7 mouse cellular contexts compared by ENCODE assay signal in genomic region chr12:89049279-89049678, GRCm38 (mm10).
DNase-seq lines count a peak whose midpoint lies in the region; ATAC-seq lines count a peak whose summit lies in the region.

No protein-coding gene starts in this region.

- no peak overlapping the region for H3K4me3 ChIP-seq in liver, embryonic 11.5 days (ENCODE audit: low read depth, low read length)

- H3K36me3 ChIP-seq in liver, embryonic 11.5 days (ENCODE audit: control insufficient read depth, insufficient read depth, low read length) = no peaks in the 10 kb centered on the region

- no peaks in the 10 kb centered on the region for H3K27me3 ChIP-seq in liver, embryonic 11.5 days (replicated peaks; ENCODE audit: control insufficient read depth, insufficient read depth, low read length)

- H3K9ac ChIP-seq in liver, embryonic 11.5 days (ENCODE audit: low read depth, low read length) = no peak overlapping the region

- H3K4me2 ChIP-seq in liver, embryonic 11.5 days = no peak overlapping the region

- DNase-seq in liver = peak; percentile 7
- no peak for DNase-seq in liver, embryonic 11.5 days (ENCODE audit: low spot score)
- DNase-seq in adrenal gland, postnatal 36 days = peak; percentile 55 to 72
- peak; percentile 53 for DNase-seq in embryo, embryonic 11.5 days (ENCODE audit: low read depth, low spot score)
- DNase-seq in lung, postnatal 4 days = peak; percentile 11 to 41
- no peak for DNase-seq in spleen, postnatal 36 days (ENCODE audit: low spot score in 2 of 2)

- no peaks in the 10 kb centered on the region for H3K4me1 ChIP-seq in liver, embryonic 11.5 days (replicated peaks; ENCODE audit: control insufficient read depth, insufficient read depth, low read length)

- 59% methylated on average over 3 of the region's 3 CpGs for WGBS in liver, embryonic 11.5 days

- no peak for ATAC-seq in liver, embryonic 11.5 days (replicated peaks; ENCODE audit: low FRiP score)
- no peak for ATAC-seq in erythroid progenitor cell, adult 5-6 weeks (replicated peaks; ENCODE audit: low FRiP score, poor library complexity, severe bottlenecking)

- H3K27ac ChIP-seq in liver, embryonic 11.5 days (ENCODE audit: low read depth, low read length) = no peak overlapping the region

- H3K9me3 ChIP-seq in liver, embryonic 11.5 days (ENCODE audit: control insufficient read depth, low read length) = no peaks in the 10 kb centered on the region

Comparison
In these comparisons a context has a peak if more than half of its experiments do, and no peak if none do; other contexts are left out.
1. DNase-seq: peak in liver (single experiment), adrenal gland, postnatal 36 days (2 of 2), embryo, embryonic 11.5 days (single experiment) and lung, postnatal 4 days (2 of 2); none in liver, embryonic 11.5 days (single experiment) and spleen, postnatal 36 days (0 of 2).